Mouse (Mus musculus) neutrophil, adult 5-6 weeks (primary cell): ENCODE data around the gene Lamtor3. TPM values are rescaled to one million over a fixed set of nuclear protein-coding genes. Genes with fewer than 3 reads are reported as not detected.
"Not testable (repeated sequence)": the region's sequence is repeated elsewhere in the genome, so short reads cannot be mapped to it uniquely, and the experiment has no call there.

ENCODE experiments used
- ATAC-seq: fragments of 151-379, 151-347 bp; 2 replicates; pipeline ENCODE4 v1.8.0; 2017; ENCODE audit warnings: mild to moderate bottlenecking, moderate TSS enrichment; ENCODE audit not compliant: insufficient number of reproducible peaks, poor library complexity, low FRiP score, severe bottlenecking; ENCODE audit errors: extremely low read depth
- total RNA-seq: library from RNA; stranded (forward); fragments of 200-1000 nt; gene quantifications from 2 replicates; pipeline ENCODE4 v1.2.3, GENCODE M21; 2017

The Lamtor3 gene
- total RNA-seq, 1 experiment from 2014 or later = 100 TPM

DNA sequence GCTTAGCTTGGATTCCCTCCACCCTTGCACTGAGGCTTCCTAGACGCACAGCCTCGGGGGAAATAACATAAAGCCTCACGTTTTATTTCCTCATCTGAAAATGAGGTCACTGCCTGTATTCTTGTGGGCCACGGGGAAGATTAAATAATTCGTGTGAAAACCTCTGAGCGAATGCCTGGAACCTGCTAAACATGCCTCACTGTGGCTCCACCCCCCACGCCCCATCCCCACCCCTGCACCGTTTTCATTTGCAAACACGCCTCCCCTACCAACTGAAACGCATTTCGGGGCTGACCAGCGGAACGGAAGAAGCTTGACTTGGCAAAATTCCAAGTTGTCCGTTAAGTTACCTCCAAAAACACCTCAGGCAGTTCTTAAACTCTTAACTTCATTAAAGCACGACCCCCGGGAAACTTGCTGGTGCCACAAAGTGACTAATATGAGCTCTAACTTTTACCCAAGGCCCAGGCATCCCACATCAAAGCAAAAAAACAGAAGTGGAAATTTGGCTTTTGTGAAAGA, 37.3 kb downstream of the Lamtor3 start:
- ATAC-seq = no peak

DNA sequence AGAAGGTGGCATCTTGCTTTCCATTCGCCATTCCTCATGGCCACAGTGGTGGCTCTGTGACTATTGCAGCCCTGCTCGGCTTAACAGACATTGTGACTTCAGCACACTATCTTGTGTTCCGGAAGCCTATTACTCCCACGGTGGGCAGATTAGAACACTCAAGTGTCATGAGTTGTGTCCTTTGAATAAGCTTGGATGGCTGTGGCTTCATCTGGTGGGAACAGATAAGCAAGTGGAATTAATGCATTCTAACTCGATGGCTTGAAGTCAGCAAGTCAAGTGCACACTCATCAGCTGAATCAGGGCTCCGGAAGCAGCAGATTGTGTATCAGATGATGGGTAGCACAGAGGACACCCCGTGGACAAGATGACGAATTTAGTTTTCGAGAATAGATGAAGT, 39.6 kb downstream of the Lamtor3 start:
- ATAC-seq = no peak

DNA sequence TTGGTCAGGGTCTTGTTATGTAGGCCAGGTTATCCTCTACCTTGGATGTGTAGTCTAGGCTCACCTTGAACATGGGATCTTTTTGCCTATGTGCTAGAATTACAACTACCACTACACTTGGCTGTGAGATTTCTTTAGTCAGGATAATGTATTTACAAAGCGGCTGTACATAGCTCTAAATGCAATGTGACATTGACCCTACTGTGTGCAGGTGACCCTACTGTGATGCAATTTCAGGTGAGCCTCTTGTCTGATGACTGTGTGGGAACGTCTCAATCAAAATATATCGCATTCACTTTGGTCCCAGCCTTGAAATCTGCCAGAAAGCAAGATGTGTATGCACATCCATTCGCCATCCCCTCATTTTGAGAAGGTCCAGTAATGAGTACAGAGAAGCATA, 40.0 kb downstream of the Lamtor3 start:
- no peak for ATAC-seq

DNA sequence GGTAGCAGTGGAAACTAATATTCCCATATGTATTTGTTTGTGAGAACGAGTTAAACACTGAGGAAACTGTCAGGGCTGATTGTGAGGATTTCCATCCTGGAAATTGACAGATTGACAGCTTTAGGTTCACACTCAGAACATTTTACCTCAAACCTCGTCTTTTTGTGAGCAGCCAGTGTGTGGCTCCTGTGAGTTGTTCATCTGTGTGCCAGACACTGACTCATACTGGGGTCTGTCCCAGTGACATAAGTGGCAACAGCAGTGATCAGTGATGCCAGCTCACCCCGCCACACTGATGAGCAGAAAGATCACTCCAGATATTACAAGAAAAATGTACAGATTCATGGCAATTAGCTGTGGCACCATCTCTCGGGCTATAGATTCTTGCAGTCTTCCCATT, 41.1 kb downstream of the Lamtor3 start:
- ATAC-seq = no peak

DNA sequence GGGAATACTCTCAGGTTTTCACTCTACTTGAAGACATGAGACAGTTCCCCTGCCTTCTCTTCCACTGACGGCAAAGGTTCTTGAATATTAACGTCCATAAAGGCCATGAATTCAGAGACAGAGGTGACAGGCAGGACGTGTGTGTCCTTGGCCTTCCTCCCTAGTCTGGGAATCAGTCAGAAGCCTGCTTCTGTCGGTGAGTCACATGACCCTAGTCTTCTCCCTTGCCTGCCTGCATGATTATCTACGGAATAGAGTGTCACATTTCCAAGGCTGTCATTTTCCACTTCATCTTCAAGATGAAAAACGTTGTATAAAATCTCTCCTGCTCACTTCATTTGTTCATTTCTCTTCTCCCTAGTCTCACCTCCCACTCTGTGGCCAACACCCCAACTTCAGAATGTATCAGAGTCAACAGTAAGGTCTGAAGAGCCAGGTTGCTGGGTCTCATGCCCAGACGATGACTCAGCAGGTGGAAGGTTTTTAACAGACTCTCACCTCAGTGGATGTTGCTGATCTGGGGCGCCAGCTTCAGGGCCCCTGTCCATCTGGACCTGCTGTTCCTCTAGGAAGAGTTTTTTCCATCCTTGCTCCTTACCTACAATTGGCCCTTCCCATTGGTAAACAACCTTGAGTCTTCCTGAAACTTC, 43.6 kb downstream of the Lamtor3 start:
- no peak for ATAC-seq

DNA sequence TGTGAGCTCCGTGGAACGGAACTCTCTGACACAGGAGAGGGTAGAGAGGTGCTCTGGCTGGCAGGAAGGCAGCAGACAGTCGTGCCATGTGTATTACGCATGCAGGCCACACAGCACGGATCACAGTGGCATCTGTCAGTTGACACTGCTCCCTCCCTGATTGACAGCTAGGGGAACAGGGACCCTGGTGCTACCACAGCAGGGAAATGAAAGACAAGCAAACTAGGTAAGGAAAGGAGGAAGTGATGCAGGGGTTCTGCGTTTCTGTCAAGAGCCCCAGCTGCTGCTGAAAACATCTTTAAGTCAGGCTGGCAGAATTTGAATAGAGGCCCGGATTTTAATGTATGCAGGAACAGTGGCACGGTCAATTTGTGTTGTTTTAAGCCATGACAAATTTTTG, 45.2 kb downstream of the Lamtor3 start:
- ATAC-seq = peak; percentile 88

DNA sequence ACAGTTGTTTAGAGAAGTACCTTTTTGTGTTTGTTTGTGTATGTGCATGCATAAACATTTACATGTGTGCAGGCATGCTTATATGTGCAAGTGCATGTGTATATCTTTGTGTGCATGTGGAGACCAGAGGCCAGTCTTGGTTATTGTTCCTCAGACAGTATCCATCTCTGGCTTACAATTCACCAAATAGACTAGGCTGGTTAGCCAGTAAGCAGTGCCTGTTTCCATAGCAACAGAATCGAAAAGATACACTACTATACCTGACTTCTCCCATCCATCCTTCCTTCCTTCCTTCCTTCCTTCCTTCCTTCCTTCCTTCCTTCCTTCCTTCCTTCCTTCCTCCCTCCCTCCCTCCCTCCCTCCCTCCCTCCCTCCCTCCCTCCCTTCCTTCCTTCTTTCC, 45.7 kb downstream of the Lamtor3 start:
- ATAC-seq = not testable (repeated sequence)

DNA sequence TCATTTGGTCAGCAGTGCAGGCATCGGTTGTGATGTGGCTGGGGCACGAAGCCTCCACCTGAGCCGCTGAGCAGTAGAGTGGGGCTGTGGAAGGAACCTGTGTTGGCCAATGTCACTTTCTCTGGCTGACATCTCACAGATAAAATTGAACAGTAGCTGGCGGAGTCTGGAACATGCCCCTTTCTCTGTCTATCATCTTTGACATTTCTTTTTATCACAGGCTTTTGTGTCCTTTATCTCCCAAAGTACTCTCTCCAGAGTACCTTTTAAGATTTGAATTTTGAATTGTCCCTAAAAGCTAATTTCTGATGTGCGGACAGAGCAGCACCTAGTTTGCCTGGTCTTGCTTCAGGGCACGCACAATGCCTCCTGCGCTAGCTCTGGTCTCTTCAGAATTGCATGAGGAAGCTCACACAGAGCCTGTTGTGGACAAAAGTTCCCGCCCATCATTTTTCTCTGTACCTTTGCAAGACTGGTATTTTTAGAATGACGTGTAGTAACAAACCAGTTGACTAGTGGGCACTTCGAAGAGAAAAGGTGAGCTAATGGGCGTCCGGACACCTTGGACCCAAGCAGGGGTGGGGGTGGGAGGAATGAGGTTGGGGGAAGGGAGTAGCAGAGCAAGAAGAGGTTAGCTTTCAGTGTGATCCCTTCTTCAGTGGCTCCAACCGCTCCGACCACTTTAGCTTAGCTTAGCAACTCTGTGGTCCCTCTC, 50.0 kb downstream of the Lamtor3 start:
- no peak for ATAC-seq

DNA sequence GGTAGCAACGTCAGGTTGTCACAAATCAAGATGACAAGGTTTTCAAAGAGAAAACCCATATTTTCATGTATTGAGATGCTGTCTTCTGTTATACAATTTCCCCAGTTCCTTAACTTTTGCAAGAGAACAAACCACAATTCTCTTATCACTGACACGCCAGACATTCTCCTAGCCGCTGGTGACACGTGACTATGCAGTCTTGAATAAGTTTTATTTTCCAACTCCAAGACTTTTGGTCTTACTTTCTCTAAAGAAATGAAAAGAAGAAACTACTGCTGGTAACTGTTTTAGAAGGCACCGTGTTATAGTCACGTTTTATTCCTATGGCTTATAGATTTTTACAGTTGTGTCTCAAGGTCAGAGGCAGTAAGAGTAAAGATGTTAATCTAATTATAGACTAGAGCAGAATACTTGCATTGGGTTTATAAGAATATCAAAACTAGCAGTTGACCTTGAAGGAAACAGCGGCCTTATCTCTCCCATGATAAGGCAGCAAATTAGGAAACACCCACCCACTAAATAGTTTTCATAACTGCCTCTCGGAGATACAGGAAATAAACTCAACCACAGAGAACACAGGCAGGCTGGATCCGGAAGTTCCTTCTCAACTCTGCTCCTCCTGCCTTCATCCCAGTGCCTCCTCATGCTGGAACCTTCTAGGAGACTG, 50.6 kb downstream of the Lamtor3 start:
- no peak for ATAC-seq

DNA sequence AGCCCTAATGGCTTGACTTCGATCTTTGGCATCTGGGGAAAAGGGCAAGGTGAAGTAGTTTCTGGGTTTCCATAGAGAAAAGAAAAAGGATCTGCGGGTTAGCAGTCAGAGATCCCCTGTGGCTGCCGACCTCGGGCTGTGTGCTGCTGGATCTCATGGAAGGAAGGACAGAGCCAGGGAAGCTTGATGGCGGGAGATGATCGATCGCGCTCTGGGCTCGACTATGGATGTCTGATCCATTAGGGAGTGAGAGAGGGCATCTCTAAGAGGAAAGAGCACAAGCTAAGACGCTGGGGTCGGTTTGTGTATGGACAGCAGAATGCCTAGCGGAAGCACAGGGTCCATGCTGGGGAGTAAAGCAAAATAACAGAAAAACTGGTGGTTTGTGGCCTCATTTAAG, 51.6 kb downstream of the Lamtor3 start:
- no peak for ATAC-seq

DNA sequence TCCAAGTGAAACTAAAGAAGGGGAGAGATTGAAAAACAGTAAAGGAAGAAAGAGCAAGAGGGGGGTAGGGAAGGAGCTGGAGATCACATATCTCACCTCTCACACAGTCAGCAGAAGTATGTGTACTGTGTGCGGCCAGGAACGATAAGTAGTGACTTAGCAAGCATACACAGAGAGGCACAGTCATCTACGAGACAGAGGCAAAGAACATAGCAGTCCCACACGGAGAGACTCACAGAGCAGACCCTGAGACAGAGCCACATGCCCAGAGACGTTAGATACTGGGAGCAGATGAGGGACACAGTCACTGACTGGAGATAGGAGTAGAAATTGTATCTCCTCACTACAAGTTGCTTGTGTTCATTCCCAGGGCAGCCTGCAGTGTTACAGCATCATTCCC, 53.9 kb downstream of the Lamtor3 start:
- no peak for ATAC-seq

DNA sequence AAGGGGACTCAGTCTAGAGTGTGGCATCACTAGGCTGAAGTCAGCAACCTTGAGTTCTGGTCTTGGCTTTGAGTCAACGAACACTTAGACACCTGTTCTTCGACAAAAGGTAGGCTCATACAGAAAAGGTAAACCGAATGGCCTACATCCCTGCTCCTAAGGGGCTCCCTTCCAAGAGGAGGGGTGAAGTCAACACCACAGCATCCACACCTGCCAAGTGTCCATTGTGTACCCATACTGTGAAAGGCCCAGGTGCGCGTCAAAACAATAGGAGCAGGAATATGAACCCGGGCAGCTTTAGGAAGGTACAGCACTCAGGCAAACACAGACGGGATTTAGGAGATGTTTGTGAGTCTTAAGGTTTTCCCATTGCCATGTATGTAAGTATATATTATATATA, 54.7 kb downstream of the Lamtor3 start:
- ATAC-seq = no peak

DNA sequence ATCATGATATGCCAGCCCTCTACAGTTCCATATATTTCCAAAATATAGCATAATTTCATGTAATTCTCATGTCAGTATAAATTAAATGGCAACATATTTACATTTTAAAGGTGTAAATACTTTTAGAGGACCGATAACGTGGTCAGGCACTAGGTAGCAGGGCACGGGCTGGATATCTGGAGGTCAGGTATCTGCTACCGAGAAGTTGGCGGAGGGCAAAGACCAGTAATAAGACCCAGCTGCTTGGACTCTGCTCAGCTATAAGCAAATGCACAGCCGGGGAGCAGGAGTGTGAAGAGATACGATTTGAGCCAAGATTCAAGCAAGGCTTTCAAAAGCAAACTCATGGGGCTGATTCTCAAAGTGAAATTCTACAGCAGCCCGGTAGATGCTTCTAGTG, 56.0 kb downstream of the Lamtor3 start:
- no peak for ATAC-seq

DNA sequence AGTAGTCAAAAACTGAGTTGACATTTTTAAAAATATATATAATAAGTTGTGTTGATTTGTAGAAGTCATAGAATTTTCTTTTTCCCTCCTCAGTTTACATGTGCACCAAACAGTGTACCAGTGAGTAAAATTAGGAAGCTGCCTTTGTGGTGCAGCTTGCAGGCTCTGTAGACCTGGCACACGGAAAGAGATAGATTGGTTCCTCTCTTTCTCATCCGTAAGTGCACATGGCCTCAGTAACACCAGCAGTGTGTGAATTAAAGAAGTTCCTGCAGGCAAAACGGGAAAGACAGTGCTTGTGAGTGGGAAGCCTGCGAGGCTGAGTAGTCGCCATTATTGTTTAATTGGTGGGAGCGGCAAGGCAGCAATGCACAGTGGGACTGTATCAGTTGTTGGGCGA, 57.1 kb downstream of the Lamtor3 start:
- peak; percentile 13; the same call in 1 of the 2 replicates for ATAC-seq

DNA sequence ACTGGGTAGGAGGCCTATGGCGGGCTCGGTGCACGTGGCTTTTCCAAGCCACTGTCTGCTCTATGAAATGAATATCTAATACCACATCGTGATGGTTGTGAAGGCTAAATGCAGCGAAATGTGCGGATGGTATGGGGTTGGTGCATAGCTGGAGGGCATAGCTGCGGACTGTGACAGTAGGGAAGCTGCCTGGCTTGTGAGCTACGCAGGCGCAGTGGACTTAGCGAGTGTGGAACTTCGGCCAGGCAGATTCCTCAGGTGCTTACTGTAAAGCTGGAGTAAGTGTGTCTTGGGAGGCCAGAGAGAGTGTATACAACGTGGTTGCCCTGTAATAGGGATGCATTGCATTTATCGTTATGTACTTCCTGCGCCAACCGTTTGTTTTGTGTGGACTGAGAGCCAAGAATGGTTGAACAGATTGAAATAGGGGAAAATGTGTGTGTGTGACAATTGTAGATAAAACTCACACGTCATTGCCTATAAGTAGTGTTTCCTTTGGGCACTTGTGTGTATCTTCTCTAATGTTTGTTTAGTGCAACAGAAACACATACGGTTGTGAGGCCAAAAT, 57.6 kb downstream of the Lamtor3 start:
- ATAC-seq = no peak

DNA sequence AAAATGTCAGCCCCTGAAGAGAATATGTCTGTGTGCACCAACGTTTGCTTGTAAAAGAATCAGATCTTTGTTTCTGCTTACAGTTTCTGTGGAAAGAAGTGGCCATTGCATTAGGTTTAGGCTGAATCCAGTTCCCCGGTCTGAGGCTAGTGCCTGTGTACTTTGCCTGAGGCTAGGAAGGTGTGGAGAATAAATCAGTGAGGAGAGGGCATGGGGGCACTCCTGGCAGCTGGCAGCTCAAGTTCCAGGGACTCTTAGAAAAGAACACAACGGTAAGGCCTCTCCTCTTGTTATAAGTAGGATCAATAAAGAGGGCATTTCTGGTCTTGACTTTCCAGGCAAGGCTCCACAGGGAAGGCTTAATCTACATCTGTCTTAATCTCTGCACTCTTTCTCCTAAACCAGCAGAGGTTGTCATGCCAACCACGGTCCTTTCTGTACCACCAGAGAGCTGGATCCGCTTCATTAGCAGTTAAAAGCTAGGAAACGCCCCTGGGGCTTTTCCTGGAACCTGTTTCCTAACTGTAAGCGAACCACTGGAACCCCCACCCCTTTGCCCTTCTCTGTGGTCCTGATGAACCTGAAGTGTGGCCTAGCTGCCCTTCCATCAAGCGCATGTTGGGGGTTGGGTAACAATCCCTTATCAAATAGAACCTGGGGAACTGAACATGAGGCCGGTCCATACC, 58.8 kb downstream of the Lamtor3 start:
- ATAC-seq = no peak

DNA sequence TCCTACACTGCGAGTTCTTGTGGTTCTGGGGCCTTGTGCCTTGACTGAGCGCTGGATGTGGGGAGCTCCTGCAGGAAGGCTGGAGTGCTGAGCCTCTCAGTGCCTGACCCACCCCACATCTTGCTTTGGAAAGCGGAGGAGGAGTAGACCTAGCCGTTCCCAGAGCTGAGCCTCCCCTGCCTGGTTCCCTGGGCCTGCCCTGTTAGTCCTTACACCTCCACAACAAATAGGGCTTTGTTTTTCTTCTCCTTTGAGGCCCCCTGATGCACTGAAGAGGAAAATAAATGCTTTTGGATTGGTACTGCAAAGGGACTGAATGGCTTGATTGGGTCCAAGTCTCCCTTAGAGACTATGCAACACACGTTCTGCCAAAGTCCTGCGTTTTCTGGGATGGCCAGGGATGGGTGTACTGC, 59.3 kb downstream of the Lamtor3 start:
- ATAC-seq = no peak

DNA sequence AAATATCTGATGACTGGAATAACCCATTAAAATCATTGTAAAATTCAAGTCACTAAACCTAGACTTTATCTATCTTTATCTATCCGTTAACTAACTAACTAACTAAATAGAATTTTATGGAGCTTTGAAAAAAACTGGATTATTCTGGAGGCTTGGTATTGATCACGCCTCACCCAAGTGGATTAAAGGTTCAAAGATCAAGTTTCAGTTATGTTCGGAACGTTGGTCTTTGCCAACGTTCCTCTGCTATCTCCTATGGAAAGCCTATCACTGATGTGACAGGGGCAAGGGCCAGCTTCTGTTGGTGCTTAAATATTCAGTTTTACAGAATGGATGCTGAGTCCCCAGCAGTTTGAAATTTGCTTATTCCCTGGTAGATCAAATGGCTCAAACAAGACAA, 59.9 kb downstream of the Lamtor3 start:
- no peak for ATAC-seq
